Mouse (Mus musculus): ENCODE data around the gene Kcna10.

- no peak for TF ChIP-seq POLR2A (IDR thresholded peaks at IDR 0.05; ENCODE audit: borderline replicate concordance, extremely low read depth, insufficient read depth, insufficient read length, poor library complexity, severe bottlenecking)
- TF ChIP-seq CTCF (IDR thresholded peaks at IDR 0.05; ENCODE audit: borderline replicate concordance, extremely low read depth, insufficient read depth, insufficient read length): no peak
These were observed 6.4 kb upstream of the Kcna10 start for GRCm38 (mm10) chr3:107176501-107176900.

All from brain, embryonic 14.5 days (tissue).